Mouse (Mus musculus) liver, postnatal 0 days (tissue): ENCODE measurements around the gene Adamts17. TPM values are rescaled to one million over a fixed set of nuclear protein-coding genes. Genes with fewer than 3 reads are reported as not detected.

Source experiments
- ATAC-seq: fragments of 200-750 bp; cut with Nextera tagmentation; 2 replicates; pipeline ENCODE4 v1.8.0; 2017; ENCODE audit warnings: mild to moderate bottlenecking, moderate library complexity
- DNase-seq: peaks from one replicate; pipeline ENCODE4 v3.0.0-alpha.2; 2016
- H3K27ac ChIP-seq: fragments of 300-500 bp; sonication (generic); 2 replicates; pipeline ENCODE4 v1.5.1; 2014; ENCODE audit warnings: antibody characterized with exemption, moderate library complexity, mild to moderate bottlenecking, low read depth
- H3K27me3 ChIP-seq: fragments of 300-500 bp; sonication (generic); 2 replicates; pipeline ENCODE4 v1.6.1; 2014; ENCODE audit warnings: low read length, control low read depth, mixed read lengths; ENCODE audit not compliant: insufficient read depth
- H3K36me3 ChIP-seq: fragments of 300-500 bp; sonication (generic); replicated peaks from 2 replicates; pipeline ENCODE4 v1.6.1; 2014; ENCODE audit warnings: mild to moderate bottlenecking, control low read depth, low read length, moderate library complexity, mixed read lengths; ENCODE audit not compliant: insufficient read depth
- H3K4me1 ChIP-seq: fragments of 300-500 bp; sonication (generic); 2 replicates; pipeline ENCODE4 v1.6.1; 2014; ENCODE audit warnings: antibody characterized with exemption, mild to moderate bottlenecking, control low read depth; ENCODE audit not compliant: insufficient read depth
- H3K4me2 ChIP-seq: fragments of 300-500 bp; sonication (generic); 2 replicates; pipeline ENCODE4 v1.6.1; 2014; ENCODE audit warnings: low read depth, mild to moderate bottlenecking, low read length, moderate library complexity, mixed read lengths
- H3K4me3 ChIP-seq: fragments of 300-500 bp; sonication (generic); 2 replicates; pipeline ENCODE4 v1.5.1; 2014; ENCODE audit warnings: low read depth, low read length
- H3K9ac ChIP-seq: fragments of 300-500 bp; sonication (generic); replicated peaks from 2 replicates; pipeline ENCODE4 v1.6.1; 2014; ENCODE audit warnings: mild to moderate bottlenecking, moderate library complexity
- H3K9me3 ChIP-seq: fragments of 300-500 bp; sonication (generic); 2 replicates; pipeline ENCODE4 v1.6.1; 2016; ENCODE audit warnings: mild to moderate bottlenecking, control low read depth, low read length, mixed read lengths
- CTCF ChIP-seq: sonication (generic); IDR thresholded peaks from 2 replicates; pipeline ENCODE4 v1.5.1; 2016; ENCODE audit warnings: antibody characterized with exemption, low read depth
- EP300 ChIP-seq: IDR thresholded peaks from 2 replicates; pipeline ENCODE4 v1.6.1; 2016; ENCODE audit warnings: antibody characterized with exemption, low read depth, mild to moderate bottlenecking
- WGBS: fragments of 180-500 bp; shearing (Covaris S2); extraction: QIAGEN DNeasy Blood & Tissue Kit; methylation state at CpG from one replicate; pipeline ENCODE4 v1.1.7; 2014; ENCODE audit not compliant: insufficient replicate concordance; 5-methylcytosine and 5-hydroxymethylcytosine counted together
- polyA plus RNA-seq: library from polyadenylated mRNA; unstranded; fragments of >200 nt; fragmentation: Nextera tagmentation; extraction: Ambion mirVana; gene quantifications from 2 replicates; pipeline ENCODE4 v1.2.1, GENCODE M21; 2015

Adamts17 gene
- polyA plus RNA-seq, 1 experiment from 2014 or later: 0.05 TPM

DNA sequence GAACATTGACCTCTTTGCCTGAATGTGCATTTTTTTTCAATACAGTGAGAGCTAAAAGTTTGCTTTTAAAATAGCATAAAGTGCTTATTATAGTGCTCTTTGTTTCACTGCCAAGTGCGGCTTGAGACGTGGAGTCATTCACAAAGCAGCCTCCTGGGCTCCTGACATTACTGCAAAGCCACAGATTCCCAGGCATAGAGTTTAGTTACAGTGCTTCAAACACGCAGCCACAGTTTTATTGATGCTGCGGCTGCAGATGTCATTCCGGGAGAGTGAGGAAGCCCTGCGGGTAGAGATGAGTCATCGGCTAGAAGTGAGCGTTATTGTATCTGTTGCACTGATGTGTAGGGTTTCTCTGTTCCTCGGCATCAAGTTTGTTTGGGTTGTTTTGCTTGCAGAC lies 26.8 kb upstream of the Adamts17 start:
- H3K4me1 ChIP-seq: no peaks in the 10 kb centered on the region
- H3K4me3 ChIP-seq: no peak overlapping the region
- no peak overlapping the region for H3K9ac ChIP-seq
- no peak overlapping the region for H3K27ac ChIP-seq
- TF ChIP-seq EP300: no peak
- TF ChIP-seq CTCF: no peak
- no peaks in the 10 kb centered on the region for H3K9me3 ChIP-seq
- ATAC-seq: no peak
- WGBS: 45% methylated on average over 9 of the region's 9 CpGs
- H3K36me3 ChIP-seq: no peaks in the 10 kb centered on the region
- no peak for DNase-seq
- H3K4me2 ChIP-seq: no peak overlapping the region
- H3K27me3 ChIP-seq: no peaks in the 10 kb centered on the region

DNA sequence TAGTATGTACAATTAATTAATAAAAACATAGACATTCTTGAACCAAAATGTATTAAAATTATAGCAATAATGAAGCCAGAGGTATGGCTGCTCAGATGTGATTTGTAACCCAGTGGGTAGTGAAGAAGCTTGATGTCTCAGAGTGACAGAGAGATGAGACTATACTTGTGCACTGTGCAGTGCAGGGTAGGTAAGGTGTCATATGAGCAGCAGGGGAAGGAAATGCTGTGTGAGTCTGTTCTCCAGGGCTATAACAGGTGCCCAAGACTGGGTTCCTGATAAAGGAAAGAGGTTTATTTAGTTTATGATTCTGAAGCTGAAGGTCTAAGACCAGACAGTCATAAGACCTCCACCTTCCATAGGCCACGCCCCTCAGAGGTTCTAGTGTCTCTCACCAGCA lies 26.4 kb upstream of the Adamts17 start:
- Histone ChIP-seq H3K36me3 (no peaks in the 10 kb centered on the region), H3K27me3 (no peaks in the 10 kb centered on the region), H3K4me3 (no peak overlapping the region), H3K27ac (no peak overlapping the region), H3K9ac (no peak overlapping the region), H3K4me1 (no peaks in the 10 kb centered on the region), H3K4me2 (no peak overlapping the region), H3K9me3 (no peaks in the 10 kb centered on the region)
- TF ChIP-seq CTCF: no peak
- TF ChIP-seq EP300: no peak
- ATAC-seq: no peak
- no peak for DNase-seq
- WGBS: 58% methylated on average over 1 of the region's 1 CpGs

DNA sequence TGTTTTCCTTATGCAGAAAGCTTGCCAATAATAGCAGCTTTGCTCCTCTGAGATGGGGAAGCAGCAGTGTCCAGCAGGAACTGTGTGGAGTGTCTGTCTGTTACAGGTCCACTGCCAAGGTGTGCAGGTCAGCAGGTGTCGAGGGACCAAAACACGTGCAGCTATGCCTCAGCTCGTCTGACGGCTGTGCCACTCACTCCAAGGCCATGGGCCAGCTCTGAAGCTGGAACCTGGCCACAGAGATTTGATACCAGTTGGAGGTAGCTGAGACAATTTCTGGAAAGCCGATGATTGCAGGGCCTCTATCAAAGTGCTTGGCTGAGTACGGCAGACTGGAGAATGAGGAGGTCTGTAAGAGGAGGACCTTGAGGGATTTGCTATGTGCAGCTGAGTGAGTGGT lies 24.0 kb upstream of the Adamts17 start:
- no peaks in the 10 kb centered on the region for H3K27me3 ChIP-seq
- no peak overlapping the region for H3K4me3 ChIP-seq
- 84% methylated on average over 6 of the region's 6 CpGs for WGBS
- no peak overlapping the region for H3K27ac ChIP-seq
- no peaks in the 10 kb centered on the region for H3K4me1 ChIP-seq
- H3K4me2 ChIP-seq: no peak overlapping the region
- ATAC-seq (no peak), DNase-seq (no peak)
- no peaks in the 10 kb centered on the region for H3K36me3 ChIP-seq
- no peak overlapping the region for H3K9ac ChIP-seq
- no peak for TF ChIP-seq EP300
- TF ChIP-seq CTCF: no peak
- H3K9me3 ChIP-seq: no peaks in the 10 kb centered on the region

DNA sequence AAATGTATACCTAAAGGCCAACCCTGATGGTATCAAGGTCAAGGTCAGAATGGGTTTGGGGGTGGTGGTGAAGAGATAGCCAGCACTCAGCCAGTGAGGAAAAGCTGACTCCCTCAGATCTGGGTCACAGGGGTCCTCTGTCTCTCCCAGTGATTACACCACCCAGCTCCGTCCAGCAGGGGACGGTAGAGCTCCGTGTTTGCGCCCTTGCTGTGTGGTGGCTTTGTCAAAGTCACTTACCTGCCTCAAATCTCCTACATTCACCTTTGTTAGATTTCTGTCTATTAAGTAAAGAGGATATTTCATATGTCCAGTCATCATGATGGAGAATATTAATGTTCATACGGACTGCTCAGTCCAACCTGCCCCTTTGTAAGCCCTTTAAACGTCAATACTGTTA lies 19.5 kb upstream of the Adamts17 start:
- ATAC-seq: no peak
- no peak overlapping the region for H3K4me3 ChIP-seq
- no peaks in the 10 kb centered on the region for H3K27me3 ChIP-seq
- no peaks in the 10 kb centered on the region for H3K36me3 ChIP-seq
- H3K4me2 ChIP-seq: no peak overlapping the region
- H3K4me1 ChIP-seq: no peaks in the 10 kb centered on the region
- 22% methylated on average over 6 of the region's 6 CpGs for WGBS
- no peak overlapping the region for H3K9ac ChIP-seq
- no peaks in the 10 kb centered on the region for H3K9me3 ChIP-seq
- H3K27ac ChIP-seq: no peak overlapping the region
- peak; percentile 68 for DNase-seq
- TF ChIP-seq CTCF (peak; percentile 92), EP300 (no peak)

DNA sequence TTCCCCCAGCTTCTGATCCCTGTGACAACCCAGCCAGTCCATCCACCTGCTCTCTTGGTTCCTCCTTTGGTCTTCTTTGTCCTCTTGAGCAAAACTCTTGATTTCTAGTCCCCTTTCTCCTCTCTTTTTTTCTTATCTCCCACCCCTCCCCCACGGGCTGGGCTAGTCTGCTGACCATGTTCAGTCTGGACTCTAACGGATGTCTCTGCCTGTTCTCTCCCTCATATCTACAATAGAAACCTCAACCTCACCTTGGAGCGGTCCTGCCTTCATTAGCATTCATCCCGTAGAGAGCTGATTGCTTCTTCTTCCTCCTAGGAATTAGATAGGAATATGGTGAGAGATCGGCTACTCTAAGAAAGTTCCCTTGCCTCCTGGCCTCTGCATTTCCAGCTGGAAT lies 8.7 kb upstream of the Adamts17 start:
- DNase-seq: no peak
- no peak overlapping the region for H3K4me3 ChIP-seq

DNA sequence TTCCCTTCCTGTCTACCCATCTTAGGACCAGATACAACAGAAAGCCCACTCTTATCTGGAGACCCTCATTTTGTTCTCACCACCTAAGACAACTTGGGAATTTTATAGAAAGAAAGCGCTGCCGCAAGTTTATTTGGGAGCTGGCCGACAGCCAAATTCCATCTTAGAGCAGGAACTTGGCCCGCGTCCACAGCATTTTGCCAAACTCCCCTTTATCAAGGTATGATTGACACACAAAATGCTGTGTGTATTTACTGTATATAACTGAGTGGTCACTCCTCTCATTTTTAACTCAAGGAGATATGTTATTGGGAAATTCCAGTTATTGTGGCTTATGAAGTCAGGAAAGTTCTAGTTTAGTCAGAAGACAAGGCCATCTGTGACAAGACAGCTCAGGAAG lies 8.2 kb upstream of the Adamts17 start:
- H3K27me3 ChIP-seq: no peaks in the 10 kb centered on the region
- H3K27ac ChIP-seq: no peak overlapping the region
- H3K36me3 ChIP-seq: no peaks in the 10 kb centered on the region
- DNase-seq: no peak
- ATAC-seq: no peak
- no peak overlapping the region for H3K9ac ChIP-seq
- H3K4me1 ChIP-seq: no peaks in the 10 kb centered on the region
- 68% methylated on average over 5 of the region's 5 CpGs for whole genome bisulfite sequencing
- no peak overlapping the region for H3K4me2 ChIP-seq
- H3K4me3 ChIP-seq: no peak overlapping the region
- TF ChIP-seq CTCF (no peak), EP300 (no peak)
- no peaks in the 10 kb centered on the region for H3K9me3 ChIP-seq

More for the DNA sequence above, 8.7 kb upstream of the Adamts17 start:
- Histone ChIP-seq H3K9ac (no peak overlapping the region), H3K4me2 (no peak overlapping the region), H3K9me3 (no peaks in the 10 kb centered on the region), H3K36me3 (no peaks in the 10 kb centered on the region), H3K27me3 (no peaks in the 10 kb centered on the region), H3K27ac (no peak overlapping the region), H3K4me1 (no peaks in the 10 kb centered on the region)
- ATAC-seq: no peak
- no peak for TF ChIP-seq EP300
- no peak for TF ChIP-seq CTCF
- WGBS: 43% methylated on average over 5 of the region's 5 CpGs

DNA sequence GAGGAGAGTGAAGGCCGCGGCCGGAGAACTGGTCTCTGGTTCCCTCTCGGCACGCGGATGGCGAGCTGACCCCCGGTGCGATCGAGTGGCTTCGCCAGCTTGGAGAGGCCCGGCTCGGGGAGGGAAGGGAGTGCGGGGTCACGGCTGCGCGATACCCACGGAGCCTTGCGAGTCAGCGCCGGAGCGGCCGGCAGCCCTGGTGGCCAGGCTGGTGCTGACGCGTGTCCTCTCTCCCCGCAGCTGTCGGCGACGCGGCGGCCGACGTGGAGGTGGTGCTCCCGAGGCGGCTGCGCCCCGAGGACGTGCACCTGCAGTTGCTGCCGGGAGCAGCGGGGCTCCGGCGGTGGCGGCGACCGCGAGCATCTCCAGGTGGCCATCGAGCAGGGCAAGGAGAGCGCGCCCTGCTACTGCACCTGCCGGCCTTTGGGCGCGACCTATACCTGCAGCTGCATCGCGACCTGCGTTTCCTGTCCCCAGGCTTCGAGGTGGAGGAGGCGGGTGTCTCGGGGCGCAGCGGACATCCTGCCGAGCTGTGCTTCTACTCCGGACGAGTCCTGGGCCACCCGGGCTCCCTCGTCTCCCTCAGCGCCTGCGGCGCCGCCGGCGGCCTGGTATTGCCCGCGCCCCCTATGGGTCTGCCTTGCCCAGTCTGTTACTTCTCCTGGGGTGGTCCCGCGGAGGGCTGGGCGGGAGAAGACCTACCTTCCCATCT lies 629 bp downstream of the Adamts17 start:
- H3K4me1 ChIP-seq: peaks cover 10% of the 10 kb centered on the region
- no peak for TF ChIP-seq EP300
- TF ChIP-seq CTCF: peak; percentile 34; the same call in 1 of the 2 replicates
- WGBS: under 1% methylated on average over 74 of the region's 76 CpGs
- DNase-seq: peak; percentile 40
- no peaks in the 10 kb centered on the region for H3K36me3 ChIP-seq
- no peak overlapping the region for H3K27ac ChIP-seq
- H3K4me2 ChIP-seq: peak overlapping the region; percentile 94
- H3K9ac ChIP-seq: peak overlapping the region; percentile 11; the same call in 1 of the 2 replicates
- peaks cover 37% of the 10 kb centered on the region for H3K27me3 ChIP-seq
- H3K4me3 ChIP-seq: peak overlapping the region; percentile 55
- ATAC-seq: peak; percentile 15; the same call in 1 of the 2 replicates
- no peaks in the 10 kb centered on the region for H3K9me3 ChIP-seq
